Mouse (Mus musculus): ENCODE results near the gene Pxk. TPM values are rescaled to one million over a fixed set of nuclear protein-coding genes. Genes with fewer than 3 reads are reported as not detected.

The Pxk gene
- polyA plus RNA-seq, 1 experiment, result 10.5 TPM

- H3K27me3 ChIP-seq (ENCODE audit: control insufficient read depth, insufficient read depth, insufficient read length), result no peaks in the 10 kb centered on the region
- H3K36me3 ChIP-seq (ENCODE audit: control insufficient read depth, insufficient read depth), result peaks cover 4% of the 10 kb centered on the region
- no peak overlapping the region for H3ac ChIP-seq (ENCODE audit: control insufficient read depth, insufficient read length)
- H3K79me2 ChIP-seq (ENCODE audit: control insufficient read depth, insufficient read depth), result no peaks in the 10 kb centered on the region
- no peak overlapping the region for H3K4me2 ChIP-seq (ENCODE audit: low read depth)
- TF ChIP-seq USF1 (IDR thresholded peaks at IDR 0.05; ENCODE audit: low read depth), result no peak
- TF ChIP-seq TCF12 (IDR thresholded peaks at IDR 0.05; ENCODE audit: insufficient read depth, poor library complexity, severe bottlenecking), result no peak
- no peak for TF ChIP-seq CEBPB (IDR thresholded peaks at IDR 0.05; ENCODE audit: insufficient read depth, poor library complexity, severe bottlenecking)
- TF ChIP-seq TCF3 (IDR thresholded peaks at IDR 0.05; ENCODE audit: insufficient read length, low read depth), result no peak
- no peak for TF ChIP-seq MYOD1 (IDR thresholded peaks at IDR 0.05; ENCODE audit: control insufficient read depth in 1 of 3, insufficient read length in 2 of 3, low read depth in 2 of 3)
- no peak for TF ChIP-seq POLR2A (IDR thresholded peaks at IDR 0.05; ENCODE audit: insufficient read length, low read depth)
- no peak for TF ChIP-seq MAX (IDR thresholded peaks at IDR 0.05; ENCODE audit: low read depth)
- no peak overlapping the region for H3K4me3 ChIP-seq
These were observed 53.7 kb downstream of the Pxk start for GRCm38 (mm10) chr14:8151757-8152156.

GRCm38 (mm10) chr14:8154072-8154471 lies 56.1 kb downstream of the Pxk start:
- peaks cover 4% of the 10 kb centered on the region for H3K36me3 ChIP-seq (ENCODE audit: control insufficient read depth, insufficient read depth)
- no peak overlapping the region for H3K4me3 ChIP-seq
- TF ChIP-seq MAX (IDR thresholded peaks at IDR 0.05; ENCODE audit: low read depth) (no peak), MYOD1 (IDR thresholded peaks at IDR 0.05; ENCODE audit: control insufficient read depth in 1 of 3, insufficient read length in 2 of 3, low read depth in 2 of 3) (peak in 1 of 3 experiments; percentile 45)
- no peak overlapping the region for H3ac ChIP-seq (ENCODE audit: control insufficient read depth, insufficient read length)
- peak overlapping the region; percentile 2 for H3K4me2 ChIP-seq (ENCODE audit: low read depth)
- no peaks in the 10 kb centered on the region for H3K79me2 ChIP-seq (ENCODE audit: control insufficient read depth, insufficient read depth)
- no peaks in the 10 kb centered on the region for H3K27me3 ChIP-seq (ENCODE audit: control insufficient read depth, insufficient read depth, insufficient read length)

- peaks cover 4% of the 10 kb centered on the region for H3K36me3 ChIP-seq (ENCODE audit: control insufficient read depth, insufficient read depth)
- H3K27me3 ChIP-seq (ENCODE audit: control insufficient read depth, insufficient read depth, insufficient read length), result no peaks in the 10 kb centered on the region
- H3ac ChIP-seq (ENCODE audit: control insufficient read depth, insufficient read length), result no peak overlapping the region
- TF ChIP-seq MYOD1 (IDR thresholded peaks at IDR 0.05; ENCODE audit: control insufficient read depth in 1 of 3, insufficient read length in 2 of 3, low read depth in 2 of 3) (no peak), MYOG (IDR thresholded peaks at IDR 0.05; ENCODE audit: control insufficient read depth in 1 of 3, insufficient read depth in 1 of 3, insufficient read length in 2 of 3, low read depth in 2 of 3) (no peak), POLR2A (IDR thresholded peaks at IDR 0.05; ENCODE audit: insufficient read length, low read depth) (no peak), CEBPB (IDR thresholded peaks at IDR 0.05; ENCODE audit: insufficient read depth, poor library complexity, severe bottlenecking) (no peak), TCF12 (IDR thresholded peaks at IDR 0.05; ENCODE audit: insufficient read depth, poor library complexity, severe bottlenecking) (no peak), E2F4 (IDR thresholded peaks at IDR 0.05; ENCODE audit: insufficient read depth) (no peak), USF1 (IDR thresholded peaks at IDR 0.05; ENCODE audit: low read depth) (no peak), POLR2AphosphoS2 (IDR thresholded peaks at IDR 0.05; ENCODE audit: insufficient read length, low read depth) (no peak), REST (IDR thresholded peaks at IDR 0.05; ENCODE audit: insufficient read depth, insufficient read length) (no peak), TCF3 (IDR thresholded peaks at IDR 0.05; ENCODE audit: insufficient read length, low read depth) (no peak), MAX (IDR thresholded peaks at IDR 0.05; ENCODE audit: low read depth) (no peak), SRF (IDR thresholded peaks at IDR 0.05; ENCODE audit: control insufficient read depth, insufficient read length, low read depth) (no peak)
- no peak overlapping the region for H3K4me3 ChIP-seq
- H3K79me2 ChIP-seq (ENCODE audit: control insufficient read depth, insufficient read depth), result no peaks in the 10 kb centered on the region
- no peak overlapping the region for H3K4me2 ChIP-seq (ENCODE audit: low read depth)
These were observed 58.9 kb downstream of the Pxk start for GRCm38 (mm10) chr14:8156947-8157346.

DNA sequence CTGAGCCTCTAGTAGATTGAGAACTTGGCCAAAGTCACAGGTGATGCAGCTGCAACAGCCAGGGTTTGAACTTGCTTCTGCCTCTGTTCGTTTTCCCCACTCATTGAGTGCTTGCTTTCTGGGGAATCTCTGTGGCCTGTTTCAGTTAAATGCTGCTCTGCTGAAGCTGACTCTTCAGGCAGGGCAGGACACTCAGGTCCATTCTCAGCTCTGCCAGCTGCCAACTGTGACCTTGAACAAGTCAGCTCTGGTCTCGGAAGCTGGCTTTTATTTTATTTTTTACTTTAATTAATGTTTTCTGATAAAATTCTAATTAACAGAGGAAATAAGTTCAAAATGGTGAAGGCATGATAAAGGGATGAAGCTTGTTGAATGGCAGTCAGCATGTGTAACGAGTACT lies 60.7 kb downstream of the Pxk start:
- no peak overlapping the region for H3K4me2 ChIP-seq (ENCODE audit: low read depth)
- no peak overlapping the region for H3K4me3 ChIP-seq
- TF ChIP-seq USF1 (IDR thresholded peaks at IDR 0.05; ENCODE audit: low read depth) (no peak), E2F4 (IDR thresholded peaks at IDR 0.05; ENCODE audit: insufficient read depth) (no peak), TCF12 (IDR thresholded peaks at IDR 0.05; ENCODE audit: insufficient read depth, poor library complexity, severe bottlenecking) (no peak), POLR2AphosphoS2 (IDR thresholded peaks at IDR 0.05; ENCODE audit: insufficient read length, low read depth) (no peak)
- no peaks in the 10 kb centered on the region for H3K79me2 ChIP-seq (ENCODE audit: control insufficient read depth, insufficient read depth)
- H3K36me3 ChIP-seq (ENCODE audit: control insufficient read depth, insufficient read depth), result peaks cover 13% of the 10 kb centered on the region
- no peaks in the 10 kb centered on the region for H3K27me3 ChIP-seq (ENCODE audit: control insufficient read depth, insufficient read depth, insufficient read length)
- H3ac ChIP-seq (ENCODE audit: control insufficient read depth, insufficient read length), result no peak overlapping the region

DNA sequence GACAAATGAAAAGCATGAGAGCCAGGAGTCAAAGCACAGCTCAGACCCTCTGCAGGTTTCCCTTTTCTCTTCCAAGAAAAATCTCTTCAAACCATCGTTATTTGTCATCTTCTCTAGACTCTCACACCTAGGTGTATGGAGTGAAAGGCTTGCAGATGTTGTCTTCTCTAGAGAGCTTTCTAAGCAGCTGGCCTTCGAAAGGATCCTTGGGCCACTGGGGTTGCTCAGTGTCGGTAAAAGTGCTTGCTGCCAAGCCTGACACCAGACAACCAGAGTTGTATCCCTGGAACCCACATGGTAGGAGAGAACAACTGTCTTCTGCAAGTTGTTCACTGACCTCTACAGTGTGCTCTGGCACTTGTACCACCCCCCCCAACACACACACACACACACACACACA lies 61.1 kb downstream of the Pxk start:
- H3K4me2 ChIP-seq (ENCODE audit: low read depth), result no peak overlapping the region
- H3ac ChIP-seq (ENCODE audit: control insufficient read depth, insufficient read length), result no peak overlapping the region
- H3K27me3 ChIP-seq (ENCODE audit: control insufficient read depth, insufficient read depth, insufficient read length), result no peaks in the 10 kb centered on the region
- no peak overlapping the region for H3K4me3 ChIP-seq
- H3K36me3 ChIP-seq (ENCODE audit: control insufficient read depth, insufficient read depth), result peaks cover 13% of the 10 kb centered on the region
- no peak for TF ChIP-seq MAX (IDR thresholded peaks at IDR 0.05; ENCODE audit: low read depth)
- TF ChIP-seq REST (IDR thresholded peaks at IDR 0.05; ENCODE audit: insufficient read depth, insufficient read length), result no peak
- no peak for TF ChIP-seq POLR2A (IDR thresholded peaks at IDR 0.05; ENCODE audit: insufficient read length, low read depth)
- TF ChIP-seq USF1 (IDR thresholded peaks at IDR 0.05; ENCODE audit: low read depth), result no peak
- no peak for TF ChIP-seq CEBPB (IDR thresholded peaks at IDR 0.05; ENCODE audit: insufficient read depth, poor library complexity, severe bottlenecking)
- TF ChIP-seq MYOG (IDR thresholded peaks at IDR 0.05; ENCODE audit: control insufficient read depth in 1 of 3, insufficient read depth in 1 of 3, insufficient read length in 2 of 3, low read depth in 2 of 3), result no peak
- no peak for TF ChIP-seq SRF (IDR thresholded peaks at IDR 0.05; ENCODE audit: control insufficient read depth, insufficient read length, low read depth)
- TF ChIP-seq MYOD1 (IDR thresholded peaks at IDR 0.05; ENCODE audit: control insufficient read depth in 1 of 3, insufficient read length in 2 of 3, low read depth in 2 of 3), result no peak
- TF ChIP-seq E2F4 (IDR thresholded peaks at IDR 0.05; ENCODE audit: insufficient read depth), result no peak
- TF ChIP-seq POLR2AphosphoS2 (IDR thresholded peaks at IDR 0.05; ENCODE audit: insufficient read length, low read depth), result no peak
- no peak for TF ChIP-seq TCF12 (IDR thresholded peaks at IDR 0.05; ENCODE audit: insufficient read depth, poor library complexity, severe bottlenecking)
- no peak for TF ChIP-seq TCF3 (IDR thresholded peaks at IDR 0.05; ENCODE audit: insufficient read length, low read depth)
- H3K79me2 ChIP-seq (ENCODE audit: control insufficient read depth, insufficient read depth), result no peaks in the 10 kb centered on the region
